Mouse (Mus musculus): Measurements from ENCODE around the gene Abhd5.

GRCm38 (mm10) chr9:122420195-122420756 lies 68.9 kb downstream of the Abhd5 start:
- TF ChIP-seq BHLHE40 (IDR thresholded peaks at IDR 0.05; ENCODE audit: low read depth, low read length) (no peak), ZNF384 (IDR thresholded peaks at IDR 0.05; ENCODE audit: low read depth, low read length) (no peak), PAX5 (IDR thresholded peaks at IDR 0.05; ENCODE audit: low read length) (no peak), CTCF (conservative IDR thresholded peaks at IDR 0.05 in 1 of 2, IDR thresholded peaks at IDR 0.05 in 1 of 2; ENCODE audit: low read depth in 2 of 2, low read length in 2 of 2) (no peak)
